Mouse (Mus musculus) intestine, postnatal 0 days (tissue): Measurements from ENCODE around the gene Snai1. TPM values are rescaled to one million over a fixed set of nuclear protein-coding genes. Genes with fewer than 3 reads are reported as not detected.

Source experiments
- ATAC-seq: fragments of 200-750 bp; cut with Nextera tagmentation; 2 replicates; pipeline ENCODE4 v1.8.0; 2017; ENCODE audit warnings: mild to moderate bottlenecking, moderate TSS enrichment, moderate library complexity
- H3K27ac ChIP-seq: fragments of 300-500 bp; sonication (generic); 2 replicates; pipeline ENCODE4 v1.5.1; 2014; ENCODE audit warnings: mild to moderate bottlenecking, low read depth, low read length, moderate library complexity
- H3K27me3 ChIP-seq: fragments of 300-500 bp; sonication (generic); replicated peaks from 2 replicates; pipeline ENCODE4 v1.6.1; 2014; ENCODE audit warnings: low read length, mixed read lengths; ENCODE audit not compliant: control insufficient read depth, insufficient read depth
- H3K36me3 ChIP-seq: fragments of 300-500 bp; sonication (generic); 2 replicates; pipeline ENCODE4 v1.6.1; 2014; ENCODE audit warnings: mild to moderate bottlenecking, moderate library complexity; ENCODE audit not compliant: control insufficient read depth, insufficient read depth
- H3K4me1 ChIP-seq: fragments of 300-500 bp; sonication (generic); replicated peaks from 2 replicates; pipeline ENCODE4 v1.6.1; 2014; ENCODE audit warnings: antibody characterized with exemption, low read length, mixed read lengths; ENCODE audit not compliant: control insufficient read depth, insufficient read depth
- H3K4me2 ChIP-seq: fragments of 300-500 bp; sonication (generic); replicated peaks from 2 replicates; pipeline ENCODE4 v1.6.1; 2014; ENCODE audit warnings: low read depth, mild to moderate bottlenecking, moderate library complexity
- H3K4me3 ChIP-seq: fragments of 300-500 bp; sonication (generic); 2 replicates; pipeline ENCODE4 v1.5.1; 2014; ENCODE audit warnings: low read depth, low read length
- H3K9ac ChIP-seq: fragments of 300-500 bp; sonication (generic); 2 replicates; pipeline ENCODE4 v1.6.1; 2014; ENCODE audit warnings: mild to moderate bottlenecking, low read depth, low read length
- H3K9me3 ChIP-seq: fragments of 300-500 bp; sonication (generic); 2 replicates; pipeline ENCODE4 v1.6.1; 2016; ENCODE audit warnings: mixed run types; ENCODE audit not compliant: control insufficient read depth
- CTCF ChIP-seq: sonication (generic); IDR thresholded peaks from 2 replicates; pipeline ENCODE4 v1.5.1; 2016; ENCODE audit warnings: low read depth, mild to moderate bottlenecking, control low read depth, antibody characterized with exemption, moderate library complexity
- WGBS: fragments of 180-500 bp; shearing (Covaris S2); extraction: QIAGEN DNeasy Blood & Tissue Kit; methylation state at CpG from one replicate; pipeline ENCODE4 v1.1.7; 2014; 5-methylcytosine and 5-hydroxymethylcytosine counted together
- polyA plus RNA-seq: library from polyadenylated mRNA; unstranded; fragments of >200 nt; fragmentation: Nextera tagmentation; extraction: Ambion mirVana; gene quantifications from 2 replicates; pipeline ENCODE4 v1.2.1, GENCODE M21; 2015

Gene Snai1
- polyA plus RNA-seq, 1 experiment from 2014 or later = 8.0 TPM

DNA sequence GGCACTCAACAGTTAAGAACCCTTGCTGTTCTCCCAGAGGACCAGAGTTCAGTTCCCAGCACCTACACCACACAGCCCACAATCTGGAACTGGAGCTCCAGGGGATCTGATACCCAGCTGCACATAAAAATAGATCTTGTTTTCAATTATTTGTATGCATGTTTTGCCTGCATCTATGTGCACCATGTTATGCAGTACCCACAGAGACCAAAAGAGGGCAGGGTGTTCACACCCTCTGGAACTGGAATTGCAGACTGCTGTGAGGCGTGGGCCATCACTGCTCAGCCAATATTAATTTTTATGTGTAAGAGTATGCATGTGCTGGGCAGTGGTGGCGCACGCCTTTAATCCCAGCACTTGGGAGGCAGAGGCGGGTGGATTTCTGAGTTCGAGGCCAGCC is 40.7 kb upstream of the Snai1 start:
- H3K9ac ChIP-seq = no peak overlapping the region
- no peaks in the 10 kb centered on the region for H3K9me3 ChIP-seq
- no peaks in the 10 kb centered on the region for H3K27me3 ChIP-seq
- ATAC-seq = no peak
- H3K4me3 ChIP-seq = no peak overlapping the region
- peak; percentile 79 for TF ChIP-seq CTCF
- WGBS = 67% methylated on average over 5 of the region's 5 CpGs
- H3K4me2 ChIP-seq = no peak overlapping the region
- H3K27ac ChIP-seq = no peak overlapping the region
- no peaks in the 10 kb centered on the region for H3K36me3 ChIP-seq
- no peaks in the 10 kb centered on the region for H3K4me1 ChIP-seq

DNA sequence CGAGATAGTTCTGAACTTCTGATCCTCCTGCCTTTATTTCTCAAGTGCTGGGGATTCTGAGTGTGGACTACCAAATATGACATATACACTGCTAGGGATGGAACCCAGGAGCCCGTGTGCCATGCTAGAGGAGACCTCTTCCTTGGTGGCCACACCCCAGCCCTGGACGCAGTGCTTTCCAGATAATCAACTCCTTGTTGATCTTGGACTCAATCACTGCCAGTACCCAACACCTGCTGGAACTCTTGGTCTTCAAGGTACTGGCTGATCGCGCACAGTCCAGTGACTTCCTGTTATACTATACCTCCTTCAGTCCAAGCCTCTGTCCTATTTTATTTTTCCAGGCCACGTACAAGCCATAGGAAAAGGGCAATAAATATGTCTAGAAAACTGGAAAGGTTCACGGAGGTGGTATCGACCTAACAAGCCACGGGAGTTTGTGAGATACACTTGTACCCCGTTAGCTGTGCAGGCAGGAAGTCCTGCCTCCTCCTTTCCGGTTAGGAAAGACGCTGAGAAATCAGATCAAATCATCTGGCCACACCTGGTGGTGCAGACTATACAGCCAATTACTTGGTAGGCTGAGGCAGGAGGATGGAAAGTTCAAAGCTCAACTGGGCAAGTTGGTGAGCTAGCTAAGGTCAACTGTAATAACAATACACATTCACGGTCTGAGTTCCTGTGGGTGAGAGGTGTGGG is 35.3 kb upstream of the Snai1 start:
- Histone ChIP-seq H3K27ac (peak overlapping the region; percentile 98), H3K27me3 (no peaks in the 10 kb centered on the region), H3K9ac (peak overlapping the region; percentile 93), H3K4me3 (peak overlapping the region; percentile 90), H3K4me2 (peak overlapping the region; percentile 81), H3K36me3 (peaks cover 9% of the 10 kb centered on the region), H3K4me1 (0 out of 2 replicates have a peak, but pooled peaks cover 3% of the 10 kb centered on the region), H3K9me3 (no peaks in the 10 kb centered on the region)
- ATAC-seq = peak; percentile 68
- TF ChIP-seq CTCF = no peak; the same call in 1 of the 2 replicates
- WGBS = 29% methylated on average over 13 of the region's 13 CpGs

DNA sequence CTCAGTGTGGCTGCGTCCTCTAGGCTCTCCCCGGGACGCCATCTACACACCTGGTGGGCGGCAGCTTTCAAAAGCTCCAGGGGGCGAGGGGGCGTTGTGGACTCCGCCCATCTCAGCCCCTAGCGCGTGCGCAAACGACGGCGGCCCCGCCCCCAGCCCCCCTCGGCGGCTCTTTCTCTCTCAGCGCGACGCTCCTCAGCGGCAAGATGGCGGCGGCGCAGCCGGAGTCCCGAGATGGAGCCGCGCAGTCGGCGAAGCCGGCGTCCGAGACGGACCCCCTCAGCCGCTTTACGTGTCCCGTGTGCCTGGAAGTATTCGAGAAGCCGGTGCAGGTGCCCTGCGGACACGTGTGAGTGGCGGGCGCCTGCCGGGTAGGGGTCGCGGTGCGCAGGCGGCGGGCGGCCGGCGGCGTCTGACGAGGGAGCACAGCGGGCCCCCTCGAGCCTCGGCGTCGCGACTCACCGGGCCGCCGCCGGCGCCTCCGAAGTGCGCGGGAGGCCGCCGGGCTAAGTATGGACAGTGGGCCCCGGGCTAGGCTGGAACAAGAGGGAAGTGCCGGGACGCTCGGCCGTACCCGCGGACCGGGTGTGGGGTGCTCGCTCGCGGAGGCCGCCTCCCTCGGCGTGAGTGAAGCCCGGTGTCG is 34.6 kb upstream of the Snai1 start:
- WGBS = under 1% methylated on average over 78 of the region's 85 CpGs
- 0 out of 2 replicates have a peak, but pooled peaks cover 3% of the 10 kb centered on the region for H3K4me1 ChIP-seq
- peak; percentile 32; the same call in 1 of the 2 replicates for TF ChIP-seq CTCF
- H3K36me3 ChIP-seq = peaks cover 14% of the 10 kb centered on the region
- peak overlapping the region; percentile 93 for H3K9ac ChIP-seq
- ATAC-seq = peak; percentile 61
- H3K4me2 ChIP-seq = peak overlapping the region; percentile 81
- H3K27ac ChIP-seq = peak overlapping the region; percentile 98
- H3K27me3 ChIP-seq = no peaks in the 10 kb centered on the region
- H3K9me3 ChIP-seq = no peaks in the 10 kb centered on the region
- peak overlapping the region; percentile 90 for H3K4me3 ChIP-seq

- H3K4me2 ChIP-seq = peak overlapping the region; percentile 81
- under 1% methylated on average over 29 of the region's 32 CpGs for WGBS
Observed at GRCm38 (mm10) chr2:167503896-167504349, 34.1 kb upstream of the Snai1 start.

DNA sequence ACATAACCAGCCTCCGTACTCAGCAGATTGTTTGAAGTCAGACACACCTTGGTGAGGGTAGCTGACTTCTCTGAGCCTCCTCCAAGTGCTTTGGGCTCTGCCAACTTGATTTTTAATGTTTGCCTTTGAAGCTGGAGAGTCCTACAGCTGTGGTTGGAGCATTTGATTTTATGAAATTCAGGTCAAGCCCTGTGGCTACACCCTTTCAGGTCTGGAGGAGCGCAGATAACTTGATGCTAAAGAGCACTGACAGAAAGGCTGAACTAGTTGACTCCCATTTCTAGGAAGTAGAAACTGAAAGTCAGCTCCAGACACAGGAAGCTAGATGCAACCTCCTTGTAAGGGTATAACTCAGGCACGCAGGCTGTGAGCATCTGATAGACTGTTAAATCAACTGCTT is 32.9 kb upstream of the Snai1 start:
- TF ChIP-seq CTCF = no peak
- peak; percentile 20; the same call in 1 of the 2 replicates for ATAC-seq
- Histone ChIP-seq H3K9ac (no peak overlapping the region), H3K4me3 (peak overlapping the region; percentile 90), H3K9me3 (no peaks in the 10 kb centered on the region), H3K4me1 (0 out of 2 replicates have a peak, but pooled peaks cover 3% of the 10 kb centered on the region), H3K36me3 (peaks cover 23% of the 10 kb centered on the region), H3K27me3 (no peaks in the 10 kb centered on the region), H3K27ac (peak overlapping the region; percentile 98), H3K4me2 (peak overlapping the region; percentile 81)
- 37% methylated on average over 3 of the region's 3 CpGs for WGBS

More at GRCm38 (mm10) chr2:167503896-167504349, 34.1 kb upstream of the Snai1 start:
- Histone ChIP-seq H3K27me3 (no peaks in the 10 kb centered on the region), H3K9me3 (no peaks in the 10 kb centered on the region), H3K4me1 (0 out of 2 replicates have a peak, but pooled peaks cover 3% of the 10 kb centered on the region), H3K9ac (peak overlapping the region; percentile 93), H3K27ac (peak overlapping the region; percentile 98), H3K36me3 (peaks cover 19% of the 10 kb centered on the region), H3K4me3 (peak overlapping the region; percentile 90)
- TF ChIP-seq CTCF = no peak
- ATAC-seq = peak; percentile 50

- Histone ChIP-seq H3K27ac (no peak overlapping the region), H3K9ac (no peak overlapping the region), H3K36me3 (peaks cover 37% of the 10 kb centered on the region), H3K4me1 (0 out of 2 replicates have a peak, but pooled peaks cover 3% of the 10 kb centered on the region), H3K9me3 (no peaks in the 10 kb centered on the region), H3K4me3 (no peak overlapping the region), H3K4me2 (no peak overlapping the region), H3K27me3 (no peaks in the 10 kb centered on the region)
- TF ChIP-seq CTCF = no peak
- no peak for ATAC-seq
- WGBS = 79% methylated on average over 10 of the region's 10 CpGs
Observed at GRCm38 (mm10) chr2:167506546-167507260, 31.3 kb upstream of the Snai1 start.
